Mouse (Mus musculus): Measurements from ENCODE around the gene Esrp2. TPM values are rescaled to one million over a fixed set of nuclear protein-coding genes. Genes with fewer than 3 reads are reported as not detected.
A peak's percentile ranks its signal among the peaks of the same experiment; 100 is the strongest.

Gene Esrp2
- 1 to 10 TPM in 1 of 2 experiments, under 1 TPM in 1; 0.35 to 1.4 TPM for total RNA-seq (2021)
- long read RNA-seq, experiment 1 = 0 reads
- long read RNA-seq, experiment 2 = 0 reads

DNA sequence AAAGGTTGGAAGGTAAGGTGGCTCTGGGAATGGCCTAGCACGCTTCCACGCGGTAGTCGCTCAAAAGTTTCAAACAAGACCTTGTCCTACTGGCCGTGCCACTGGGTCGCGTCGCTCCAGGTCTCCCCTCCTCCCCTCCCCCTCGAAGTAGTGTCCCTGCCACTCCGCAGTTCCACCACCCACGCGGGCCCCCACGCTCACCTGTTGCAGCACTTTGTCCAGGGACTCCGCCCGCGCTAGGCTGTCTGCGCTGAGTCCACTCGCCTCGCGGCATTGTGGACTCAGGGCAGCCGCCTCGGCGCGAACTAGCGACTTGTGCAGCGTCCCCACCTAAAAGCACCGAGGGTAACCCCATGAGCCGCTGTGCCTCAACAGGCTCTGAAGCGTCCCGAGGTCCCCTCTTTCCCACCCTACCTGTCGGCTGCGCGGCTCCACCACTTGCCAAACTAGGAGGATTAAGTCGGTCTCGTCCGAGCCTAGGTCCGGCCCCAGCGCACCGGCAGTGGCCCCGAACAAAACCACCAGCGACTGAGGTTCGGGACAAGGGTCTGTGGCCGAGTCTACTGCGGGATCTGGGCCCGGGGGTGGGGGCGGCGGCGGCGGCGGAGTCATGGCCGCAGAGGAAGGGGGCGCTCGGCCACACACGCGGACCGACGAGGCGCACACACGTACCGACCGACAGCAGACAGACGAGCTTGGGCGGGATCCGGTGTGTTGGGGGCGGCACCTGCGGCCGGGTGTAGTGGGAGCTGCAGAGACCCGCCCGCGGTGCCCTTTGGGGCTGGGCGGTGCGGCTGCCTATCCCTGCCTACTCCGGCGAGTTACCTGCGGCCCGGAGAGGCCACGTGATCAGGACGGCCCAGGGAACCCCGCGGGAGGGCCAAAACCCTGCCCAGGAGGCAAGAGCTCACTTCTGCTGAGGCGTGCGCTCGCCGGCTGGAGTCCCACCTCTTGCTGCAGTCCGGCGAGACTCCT is at the start of gene Esrp2:
TSS of gene Esrp2 (minus strand) at position 819 of the 975 bp plus-strand sequence.
- peak; percentile 54 to 56 for DNase-seq

GRCm38 (mm10) chr8:106186394-106186793 is 49.6 kb upstream of the Esrp2 start:
- no peak for DNase-seq

DNA sequence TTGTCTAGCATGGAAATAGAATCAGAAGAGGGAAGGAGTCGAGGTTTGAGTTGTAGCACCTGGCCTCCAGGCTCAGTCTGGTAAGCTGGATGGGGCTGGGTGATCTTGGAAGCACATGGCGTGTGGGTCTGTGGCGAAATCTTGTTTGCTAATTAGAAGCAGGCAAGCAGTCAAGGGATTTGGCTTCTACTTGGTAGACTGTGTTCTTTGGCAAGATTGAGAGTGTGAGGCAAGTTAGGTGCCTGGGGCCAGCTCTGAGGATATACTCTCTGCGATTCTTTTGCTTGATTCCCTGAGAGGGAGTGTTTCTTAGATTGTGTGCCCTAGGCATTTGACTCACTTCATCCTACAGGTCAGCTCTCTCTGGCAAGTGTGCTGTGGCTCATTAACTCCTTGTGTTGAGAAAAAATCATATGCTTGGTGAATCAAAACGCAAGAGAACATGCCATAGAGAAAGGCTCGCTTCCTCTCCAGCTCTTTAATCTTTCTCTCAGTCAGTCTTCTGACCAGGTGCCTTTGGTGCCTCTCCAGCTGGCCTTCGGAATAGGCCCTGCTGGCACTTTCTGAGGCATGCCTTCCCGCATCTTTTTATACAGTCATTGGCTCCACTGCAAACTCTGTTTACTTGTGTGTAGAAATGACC is 49.0 kb upstream of the Esrp2 start:
- peak; percentile 77 to 84 for DNase-seq

DNA sequence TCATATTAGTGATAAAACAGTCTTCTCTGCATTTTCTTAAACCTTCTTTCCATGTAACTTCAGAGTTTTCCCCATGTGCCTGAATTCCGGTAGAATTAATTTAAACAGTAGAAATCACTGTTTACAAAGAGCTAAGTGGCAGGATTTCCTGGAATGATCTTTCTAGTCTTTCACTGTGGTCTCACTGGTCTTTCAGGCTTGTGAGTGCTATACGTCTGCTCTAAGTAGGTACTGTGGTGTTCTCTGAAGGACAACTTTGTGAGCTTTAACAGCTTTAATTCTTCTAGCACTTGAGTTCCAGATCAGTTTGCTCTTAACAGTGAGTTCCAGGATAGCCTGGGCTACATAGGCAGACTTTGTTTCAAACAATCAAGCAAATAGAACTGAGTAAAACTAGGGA is 41.7 kb upstream of the Esrp2 start:
- DNase-seq = no peak

GRCm38 (mm10) chr8:106177594-106177993 is 40.8 kb upstream of the Esrp2 start:
- no peak for DNase-seq

DNA sequence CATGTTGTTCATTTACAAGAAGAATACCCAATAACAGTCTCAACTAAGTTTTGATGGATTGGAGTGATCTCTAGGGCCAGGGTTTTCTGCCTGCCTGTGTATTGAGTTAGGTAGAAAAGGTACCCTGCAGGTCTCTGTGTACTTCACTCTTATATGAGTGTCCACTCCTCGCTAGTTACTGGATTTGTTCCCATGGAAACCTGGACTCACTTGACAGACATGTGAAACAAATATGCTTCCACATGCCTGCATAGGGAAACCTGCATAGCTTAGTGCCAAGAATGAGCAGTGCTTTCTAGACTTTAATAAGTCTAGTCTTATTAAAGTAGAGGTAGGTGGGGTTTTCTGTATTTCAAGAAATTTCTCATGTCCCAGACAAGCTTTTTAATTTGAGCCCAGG is 40.1 kb upstream of the Esrp2 start:
- DNase-seq = no peak

DNA sequence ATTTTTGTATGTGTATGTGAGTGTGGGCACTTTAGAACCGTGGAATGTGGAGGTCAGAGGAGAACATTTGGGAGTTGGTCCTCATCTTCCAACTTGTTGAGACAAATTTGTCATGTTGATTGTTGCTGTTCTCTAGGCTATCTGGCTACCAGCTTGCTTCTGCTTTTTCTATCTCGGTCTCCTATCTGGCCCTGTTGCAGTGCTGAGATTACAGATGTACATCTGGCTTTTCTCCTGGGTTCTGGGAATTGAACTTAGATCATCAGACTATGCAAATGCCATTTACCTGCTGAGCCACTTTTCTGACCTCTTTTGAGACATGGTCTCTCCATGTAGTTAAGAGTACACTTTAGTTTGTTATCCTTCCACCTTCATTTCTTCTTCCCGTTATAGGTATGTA is 36.8 kb upstream of the Esrp2 start:
- DNase-seq = no peak

GRCm38 (mm10) chr8:106169934-106170480 is 33.2 kb upstream of the Esrp2 start:
- DNase-seq = no peak

DNA sequence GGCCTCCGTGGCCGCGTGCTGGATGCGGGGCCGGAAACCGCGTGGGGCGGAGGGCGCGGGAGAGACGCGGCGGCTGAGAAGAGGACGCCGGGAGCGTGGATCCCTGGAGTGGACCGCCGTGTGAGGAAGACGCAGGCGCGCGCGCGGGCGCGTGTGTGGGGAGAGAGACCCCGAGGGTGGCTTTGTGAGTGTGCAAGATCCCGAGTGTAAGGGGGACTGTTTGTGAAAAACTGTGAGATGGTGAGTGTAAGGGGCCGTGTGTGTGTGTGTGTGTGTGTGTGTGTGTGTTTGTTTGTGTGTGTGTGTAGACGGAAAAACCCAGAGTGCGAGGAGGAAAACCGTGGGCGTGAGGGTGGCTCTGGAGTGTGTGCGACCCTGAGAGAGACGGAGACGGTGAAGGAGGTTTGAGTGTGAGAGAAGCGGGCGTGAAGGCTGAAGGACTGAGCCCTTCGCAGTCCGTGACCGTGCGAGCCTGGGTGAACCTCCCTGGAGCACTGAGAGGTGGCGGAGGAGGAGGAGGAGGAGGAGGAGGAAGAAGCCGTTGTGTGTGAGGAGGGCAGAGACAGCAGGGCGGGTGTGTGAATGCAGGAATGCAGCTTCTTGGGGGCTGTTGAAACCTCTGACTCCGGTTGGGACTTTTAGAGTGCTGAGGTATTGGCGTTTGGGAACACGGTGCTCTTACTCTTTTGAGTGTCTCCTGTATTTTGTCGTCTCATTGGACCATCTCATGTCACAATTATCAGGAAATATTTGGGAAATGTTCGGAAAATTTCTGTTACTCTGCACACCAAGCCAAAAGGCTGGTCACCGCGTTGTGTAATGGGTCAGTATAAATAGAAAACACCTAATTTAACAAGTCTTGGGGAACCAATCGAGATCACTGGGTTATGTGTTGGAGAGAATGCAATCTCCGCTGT is 32.5 kb upstream of the Esrp2 start:
- DNase-seq = peak; percentile 40 to 68

GRCm38 (mm10) chr8:106168356-106169016 is 31.7 kb upstream of the Esrp2 start, which contains the start of gene Slc7a6:
TSS of gene Slc7a6 (plus strand) at chr8:106168857.
- DNase-seq = peak; percentile 90 to 91

DNA sequence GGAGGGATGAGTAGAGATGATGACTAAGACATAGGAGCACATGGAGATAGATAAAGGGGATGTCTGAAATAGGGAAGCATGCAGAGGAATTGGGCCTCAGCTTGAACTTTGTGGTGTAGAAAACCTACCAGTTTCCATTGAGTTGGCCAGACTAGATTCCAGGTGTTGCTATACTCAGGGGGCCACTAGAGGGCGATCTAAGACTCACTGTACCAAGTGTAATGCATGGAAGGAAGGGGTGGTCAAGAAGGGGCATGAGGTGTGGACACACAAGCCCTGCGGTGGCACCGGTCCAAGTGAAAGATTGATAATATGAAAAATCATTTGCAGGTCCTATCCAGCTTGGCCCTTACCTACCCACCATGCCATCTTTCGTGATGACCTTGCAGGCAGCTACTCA is 28.7 kb upstream of the Esrp2 start:
- DNase-seq = peak; percentile 60 to 88

- DNase-seq = no peak
Measured at GRCm38 (mm10) chr8:106163251-106163650, 26.5 kb upstream of the Esrp2 start.

- no peak for DNase-seq
Measured at GRCm38 (mm10) chr8:106159876-106160275, 23.1 kb upstream of the Esrp2 start.

DNA sequence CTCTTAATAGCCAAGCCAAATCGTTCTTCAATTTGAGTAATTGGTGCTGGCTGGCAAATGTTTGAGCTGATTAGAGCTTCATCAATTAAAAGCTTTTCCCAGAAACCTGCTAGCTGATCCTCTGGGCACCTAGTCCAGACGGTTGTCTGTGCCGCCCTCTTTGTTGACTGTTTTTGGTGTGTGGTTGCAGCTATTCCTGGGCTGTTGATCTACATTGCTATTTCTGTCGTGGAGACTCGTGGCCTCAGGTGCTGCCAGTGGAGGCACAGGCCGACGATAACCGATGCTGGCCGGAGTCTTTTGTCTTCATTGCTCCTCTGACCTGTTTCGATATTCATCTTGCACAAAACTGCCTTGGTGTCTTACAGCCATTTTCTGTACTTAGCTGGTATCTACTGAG is 21.6 kb upstream of the Esrp2 start:
- DNase-seq = peak; percentile 68 to 72

DNA sequence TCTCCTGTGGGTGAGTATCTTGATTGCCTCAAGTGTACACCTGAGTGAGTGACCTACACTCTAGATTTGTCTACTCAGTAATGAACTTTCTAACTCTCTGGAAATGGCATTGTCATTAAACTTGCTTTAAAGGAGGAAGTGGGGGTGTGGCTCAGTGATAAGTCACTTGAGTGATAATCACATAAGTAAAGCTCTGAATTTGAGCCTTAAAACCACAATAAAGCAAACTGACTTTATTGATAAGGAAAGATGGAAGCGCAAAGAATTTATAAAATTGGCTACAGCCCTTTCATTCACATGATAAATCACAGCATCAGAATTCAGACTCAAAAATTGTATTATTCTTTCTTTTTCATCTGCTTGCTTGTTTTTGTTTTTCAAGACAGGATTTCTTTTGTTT is 20.6 kb upstream of the Esrp2 start:
- DNase-seq = no peak

DNA sequence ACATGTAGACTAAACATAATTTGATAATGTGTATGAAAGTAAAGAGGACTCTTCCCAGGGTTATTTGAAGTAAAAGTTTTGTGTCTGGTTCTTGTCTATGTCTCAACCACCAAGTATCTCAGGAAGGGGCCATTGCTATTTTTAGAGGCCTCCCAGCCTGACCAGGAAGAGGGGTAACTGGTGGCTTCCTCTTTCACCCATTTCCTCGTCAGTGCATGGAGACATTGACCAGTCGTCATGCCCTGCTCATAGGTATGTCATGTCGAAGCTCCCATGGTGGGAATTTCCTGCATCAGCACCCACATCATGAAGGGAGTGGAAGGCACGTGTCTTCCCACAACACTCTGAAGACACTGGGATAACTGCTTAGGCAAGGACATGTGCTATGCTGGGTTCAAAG is 16.1 kb upstream of the Esrp2 start:
- no peak for DNase-seq

- no peak for DNase-seq
Measured at GRCm38 (mm10) chr8:106151041-106151440, 14.3 kb upstream of the Esrp2 start.

- DNase-seq = no peak
Measured at GRCm38 (mm10) chr8:106150653-106151000, 13.9 kb upstream of the Esrp2 start.

- peak; percentile 94 to 95 for DNase-seq
Measured at GRCm38 (mm10) chr8:106149801-106150652, 13.3 kb upstream of the Esrp2 start, which contains the start of gene Pla2g15. TSS of gene Pla2g15 (plus strand) at chr8:106150399.

DNA sequence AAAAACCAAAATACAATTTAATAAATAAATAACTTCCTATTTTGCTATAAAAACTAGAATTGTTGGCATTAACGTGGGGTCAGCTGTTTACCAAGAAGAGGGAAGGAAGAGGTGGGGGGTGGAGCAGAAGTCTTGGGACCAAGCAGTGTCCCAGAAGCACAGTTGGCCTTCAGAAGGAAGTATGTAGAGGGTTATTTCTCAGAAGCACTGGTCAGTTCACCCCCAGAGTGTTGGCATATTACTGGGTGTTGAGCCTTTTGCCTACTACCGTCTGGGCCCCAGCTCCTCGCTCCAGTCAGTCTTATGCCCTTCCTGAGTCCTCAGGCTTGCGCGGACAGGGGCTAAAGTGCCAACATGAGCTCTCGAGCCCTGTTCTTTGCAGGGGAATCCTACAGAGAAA is 12.3 kb upstream of the Esrp2 start:
- DNase-seq = peak; percentile 35 to 76

Measured in heart, adult 18-20 months (tissue).